8 mouse cellular contexts compared by ENCODE assay signal in the genomic region with DNA sequence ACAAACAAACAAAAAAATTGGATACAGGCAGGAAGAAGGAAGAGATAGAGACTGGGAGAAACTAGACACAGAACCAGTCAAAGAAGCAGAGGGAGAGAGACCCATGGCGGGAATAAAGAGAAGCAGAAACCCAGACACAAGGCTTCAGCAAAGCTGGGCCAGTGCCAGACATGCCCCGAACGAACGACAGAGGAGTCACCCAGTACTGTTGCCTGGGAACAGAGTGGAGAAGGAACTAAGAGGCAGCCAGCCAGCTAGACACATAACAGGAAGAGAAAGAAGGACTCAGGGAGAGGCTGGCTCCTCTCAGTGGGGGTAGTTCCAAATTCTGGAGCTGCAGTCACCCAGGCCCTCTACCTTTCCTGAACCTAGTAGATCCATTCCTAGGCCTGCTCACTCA. TPM values are rescaled to one million over a fixed set of nuclear protein-coding genes. Genes with fewer than 3 reads are reported as not detected.
DNase-seq lines count a peak whose midpoint lies in the region; ATAC-seq lines count a peak whose summit lies in the region.
"Had no signal": no experiment of that assay in that cellular context is flagged by ENCODE, and none has a peak within 500 bp of the region (broad histone marks: within the 10 kb centered on the region; RNA-seq: fewer than 3 reads in every experiment).

No protein-coding gene starts in this region.

- H3K4me1 ChIP-seq in embryonic facial prominence, embryonic 15.5 days, result peaks cover 9% of the 10 kb centered on the region; the same call in 1 of the 2 replicates

- no peak overlapping the region for H3K9ac ChIP-seq in embryonic facial prominence, embryonic 15.5 days

- intact Hi-C loops in heart, postnatal 36 days (cut with DNase I), result no loop called here

- WGBS in embryonic facial prominence, embryonic 15.5 days, result 23% methylated on average over 4 of the region's 4 CpGs

- H3K27me3 ChIP-seq in embryonic facial prominence, embryonic 15.5 days, result no peaks in the 10 kb centered on the region

- peak overlapping the region; percentile 23 for H3K4me3 ChIP-seq in embryonic facial prominence, embryonic 15.5 days (replicated peaks)
- H3K4me3 ChIP-seq: megakaryocyte, embryonic 14.5 days had no signal

- no peak for ATAC-seq in embryonic facial prominence, embryonic 15.5 days (ENCODE audit: insufficient number of reproducible peaks, low FRiP score, low TSS enrichment, low read depth)
- no peak for ATAC-seq in inflammation-experienced regulatory T-cells, adult 6 months

- no peak overlapping the region for H3K4me2 ChIP-seq in embryonic facial prominence, embryonic 15.5 days (replicated peaks)

- no peaks in the 10 kb centered on the region for H3K36me3 ChIP-seq in embryonic facial prominence, embryonic 15.5 days

- peak; percentile 69 for DNase-seq in urinary bladder, postnatal 14 days (ENCODE audit: low spot score)
- DNase-seq in urinary bladder, postnatal 10 days (ENCODE audit: low spot score), result no peak
- peak; percentile 69 to 74 for DNase-seq in heart, postnatal 36 days
- peak; percentile 80 to 94 for DNase-seq in layer of hippocampus, postnatal 14 days (ENCODE audit: low spot score in 2 of 2)
- DNase-seq in lung, postnatal 4 days, result peak; percentile 76 to 85

- H3K27ac ChIP-seq in embryonic facial prominence, embryonic 15.5 days (replicated peaks), result no peak overlapping the region; the same call in 1 of the 2 replicates

- no peaks in the 10 kb centered on the region for H3K9me3 ChIP-seq in embryonic facial prominence, embryonic 15.5 days (replicated peaks)
- H3K9me3 ChIP-seq: megakaryocyte, embryonic 14.5 days had no signal

RNA-seq across cellular contexts. Expression of a gene that starts 0.8 kb away (rescaled TPM):
- polyA plus RNA-seq in embryonic facial prominence, embryonic 15.5 days (2015; fragmentation: Nextera tagmentation; extraction: Ambion mirVana), result 63.7 and 71.1 TPM in 2 replicates
- total RNA-seq in heart, postnatal 36 days (2021), result not detected
- 1 to 10 TPM; 1.1 to 1.4 TPM for total RNA-seq in layer of hippocampus, postnatal 14 days (2021)
- not detected for polyA plus RNA-seq in inflammation-experienced regulatory T-cells, adult 6 months (2017; shearing (Covaris generic))

RNA-seq across cellular contexts. Expression of a gene that starts 8.0 kb away (rescaled TPM):
- 3.8 and 5.0 TPM in 2 replicates for polyA plus RNA-seq in embryonic facial prominence, embryonic 15.5 days (2015; fragmentation: Nextera tagmentation; extraction: Ambion mirVana)
- total RNA-seq in heart, postnatal 36 days (2021), result 10 to 100 TPM; 20.3 to 21.4 TPM
- 10 to 100 TPM; 12.7 to 14.7 TPM for total RNA-seq in layer of hippocampus, postnatal 14 days (2021)
- polyA plus RNA-seq in inflammation-experienced regulatory T-cells, adult 6 months (2017; shearing (Covaris generic)), result not detected

RNA-seq across cellular contexts. Expression of a gene that starts 43.3 kb away (rescaled TPM):
- polyA plus RNA-seq in embryonic facial prominence, embryonic 15.5 days (2015; fragmentation: Nextera tagmentation; extraction: Ambion mirVana), result 0.91 and 1.1 TPM in 2 replicates
- under 1 TPM in 1 of 2 experiments, not detected in 1; 0.73 TPM for total RNA-seq in heart, postnatal 36 days (2021)
- total RNA-seq in layer of hippocampus, postnatal 14 days (2021), result 10 to 100 TPM; 46.3 to 46.7 TPM
- 1 to 10 TPM; 3.2 to 6.0 (median 3.5) TPM for polyA plus RNA-seq in inflammation-experienced regulatory T-cells, adult 6 months (2017; shearing (Covaris generic))

Comparison
In these comparisons a context has a peak if more than half of its experiments do, and no peak if none do; other contexts are left out.
1. RNA of a gene that starts 43.3 kb away (total RNA-seq): 46.3 to 46.7 TPM in layer of hippocampus, postnatal 14 days; 0.73 TPM in heart, postnatal 36 days; every median in the first group is over 10 times any median in the second.